Mouse (Mus musculus) leukemia stem cell, adult 10-12 weeks (primary cell): ENCODE data around the gene Napsa. TPM values are rescaled to one million over a fixed set of nuclear protein-coding genes. Genes with fewer than 3 reads are reported as not detected.

ENCODE experiments used
- polyA plus RNA-seq: library from polyadenylated mRNA; stranded (reverse); fragments of >175 nt; gene quantifications from 2 replicates; pipeline ENCODE4 v1.2.3, GENCODE M21; 2012; ENCODE audit warnings: low replicate concordance

The Napsa gene
- 13.3 and 28.4 TPM in 2 replicates for polyA plus RNA-seq

DNA sequence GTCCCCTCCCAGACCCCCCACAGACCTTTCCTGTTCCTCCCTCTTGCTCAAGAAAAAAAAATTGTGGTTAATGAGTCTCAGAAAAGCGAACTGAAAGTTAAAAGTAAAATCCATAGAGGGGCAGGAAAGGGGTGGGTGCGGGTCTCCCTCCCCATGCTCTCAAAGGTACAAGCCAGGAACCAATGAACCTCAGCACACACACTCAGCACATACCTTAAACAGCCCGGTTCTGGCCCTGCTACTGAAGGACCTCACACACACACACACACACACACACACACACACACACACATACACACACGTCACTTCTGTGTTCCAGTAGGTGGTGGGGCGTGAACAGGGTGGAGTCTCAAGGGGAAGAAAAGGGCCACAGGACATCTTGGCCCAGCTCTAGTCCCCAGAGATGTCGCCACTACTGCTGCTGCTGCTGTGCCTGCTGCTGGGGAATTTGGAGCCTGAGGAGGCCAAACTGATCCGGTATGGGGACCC lies at the start of gene Napsa:
Gene Napsa, plus strand, starts transcription at position 168 of the 489 bp plus-strand sequence.

DNA sequence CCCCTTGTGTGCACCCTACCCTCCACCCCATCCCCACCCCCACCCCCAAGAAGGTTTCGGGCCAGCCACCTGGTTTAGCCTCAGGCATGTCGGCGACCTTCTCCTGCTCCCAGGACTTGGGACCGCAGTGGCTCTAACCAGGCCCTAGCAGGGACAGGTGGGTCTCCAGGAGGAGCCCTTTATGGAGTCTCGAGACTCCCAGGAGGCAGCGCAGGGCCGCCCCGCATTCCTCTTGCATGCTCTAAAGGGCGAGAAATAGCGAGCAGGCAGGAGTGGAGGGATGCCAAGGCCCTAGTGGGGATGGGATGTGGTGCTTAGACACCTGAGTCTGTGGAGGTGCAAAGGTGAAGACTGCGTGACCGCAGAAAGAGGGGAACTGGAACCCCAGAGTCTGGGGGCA lies 47.7 kb upstream of the Napsa start, which contains the start of gene Mybpc2:
Gene Mybpc2, minus strand, starts transcription at position 155 of the 400 bp plus-strand sequence.

DNA sequence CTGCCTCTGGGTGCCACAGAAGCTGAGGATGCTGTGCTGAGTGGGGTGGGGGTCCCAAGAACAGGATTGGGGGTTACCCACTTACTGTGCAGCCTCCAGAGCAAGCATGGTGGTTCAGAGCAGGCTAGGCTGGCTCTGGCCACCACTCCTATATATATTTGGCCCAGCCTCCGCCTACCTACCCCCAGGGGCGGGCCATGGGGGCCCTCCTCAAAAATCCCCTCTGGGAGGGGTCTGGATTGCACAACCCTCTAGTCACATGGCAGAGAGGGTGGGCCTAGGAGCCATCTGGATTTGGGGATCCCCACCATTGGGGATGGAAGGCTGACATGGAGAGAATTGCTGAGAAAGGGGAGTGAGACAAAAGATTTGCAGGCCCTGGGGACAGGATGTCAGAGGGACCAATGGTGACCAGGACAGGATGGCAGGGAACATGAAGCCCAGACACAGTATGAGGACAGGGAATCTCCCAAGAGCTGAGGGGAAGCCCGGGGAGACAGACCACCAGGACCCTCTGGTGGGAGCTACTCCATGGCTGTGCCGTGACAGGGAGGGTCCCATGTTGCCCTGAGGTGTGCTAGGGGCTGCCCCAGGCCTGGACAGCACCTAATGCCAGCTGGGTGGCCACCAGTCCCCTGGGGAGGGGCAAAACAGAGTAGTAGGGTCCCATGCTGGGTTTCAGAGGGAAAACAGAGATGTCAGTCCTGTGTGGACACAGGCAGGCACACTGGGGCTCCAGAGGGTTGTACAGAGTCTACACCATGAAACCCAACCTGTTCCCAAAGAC lies 40.0 kb upstream of the Napsa start, which contains the start of gene Spib:
Gene Spib, minus strand, starts transcription at position 126 of the 787 bp plus-strand sequence.

DNA sequence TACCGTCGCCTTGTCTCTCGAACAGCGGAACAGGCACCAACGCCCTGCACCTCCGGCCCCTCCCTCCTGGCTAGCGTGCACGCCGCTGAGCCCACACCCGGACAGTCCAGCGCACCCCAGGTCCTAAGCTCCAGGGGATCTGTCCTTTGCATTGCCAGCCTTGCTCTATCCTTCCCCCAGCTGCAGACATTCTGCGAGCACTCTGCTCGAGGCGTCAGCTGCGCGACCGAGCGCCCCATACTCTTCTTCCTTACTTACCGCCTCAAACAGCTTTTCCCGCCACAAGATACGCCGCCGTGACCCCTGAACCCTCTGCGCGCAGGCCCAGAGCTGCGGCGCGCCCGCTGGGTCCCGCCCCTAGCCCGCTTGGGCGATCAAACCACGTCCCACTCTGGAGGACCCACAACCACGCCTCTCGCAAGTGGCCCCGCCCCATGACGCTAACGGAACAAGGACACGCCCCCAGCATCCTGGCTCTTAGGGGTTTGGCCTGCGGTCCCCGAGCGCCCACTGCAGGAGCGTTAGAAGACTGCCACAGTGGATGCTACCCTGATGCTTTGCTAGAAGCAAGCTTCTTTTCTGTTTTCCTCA lies 23.6 kb upstream of the Napsa start, which contains the start of gene Pold1:
Gene Pold1, minus strand, starts transcription at position 353 of the 591 bp plus-strand sequence.

DNA sequence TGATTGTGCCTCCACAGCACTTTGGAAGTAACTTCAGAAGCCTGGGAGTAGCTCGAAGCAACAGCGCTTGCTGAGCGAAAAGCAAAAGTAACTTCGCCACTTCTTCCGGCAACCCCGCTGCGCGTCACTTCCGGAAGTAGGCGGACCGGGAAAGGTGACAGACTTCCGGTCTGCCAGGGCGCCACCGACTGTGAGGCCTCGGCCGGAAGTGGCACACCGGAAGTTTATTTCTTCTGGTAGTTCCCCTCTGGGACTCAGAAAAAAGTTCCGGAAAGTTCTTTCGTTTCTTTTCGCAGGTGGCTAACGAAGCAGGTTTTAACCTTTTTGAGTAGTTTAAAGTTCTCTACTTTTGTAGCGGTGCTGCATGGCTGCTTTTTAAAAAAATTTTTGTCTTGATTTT lies 18.4 kb upstream of the Napsa start, which contains the start of gene Nr1h2:
Gene Nr1h2, minus strand, starts transcription at position 126 of the 400 bp plus-strand sequence.

DNA sequence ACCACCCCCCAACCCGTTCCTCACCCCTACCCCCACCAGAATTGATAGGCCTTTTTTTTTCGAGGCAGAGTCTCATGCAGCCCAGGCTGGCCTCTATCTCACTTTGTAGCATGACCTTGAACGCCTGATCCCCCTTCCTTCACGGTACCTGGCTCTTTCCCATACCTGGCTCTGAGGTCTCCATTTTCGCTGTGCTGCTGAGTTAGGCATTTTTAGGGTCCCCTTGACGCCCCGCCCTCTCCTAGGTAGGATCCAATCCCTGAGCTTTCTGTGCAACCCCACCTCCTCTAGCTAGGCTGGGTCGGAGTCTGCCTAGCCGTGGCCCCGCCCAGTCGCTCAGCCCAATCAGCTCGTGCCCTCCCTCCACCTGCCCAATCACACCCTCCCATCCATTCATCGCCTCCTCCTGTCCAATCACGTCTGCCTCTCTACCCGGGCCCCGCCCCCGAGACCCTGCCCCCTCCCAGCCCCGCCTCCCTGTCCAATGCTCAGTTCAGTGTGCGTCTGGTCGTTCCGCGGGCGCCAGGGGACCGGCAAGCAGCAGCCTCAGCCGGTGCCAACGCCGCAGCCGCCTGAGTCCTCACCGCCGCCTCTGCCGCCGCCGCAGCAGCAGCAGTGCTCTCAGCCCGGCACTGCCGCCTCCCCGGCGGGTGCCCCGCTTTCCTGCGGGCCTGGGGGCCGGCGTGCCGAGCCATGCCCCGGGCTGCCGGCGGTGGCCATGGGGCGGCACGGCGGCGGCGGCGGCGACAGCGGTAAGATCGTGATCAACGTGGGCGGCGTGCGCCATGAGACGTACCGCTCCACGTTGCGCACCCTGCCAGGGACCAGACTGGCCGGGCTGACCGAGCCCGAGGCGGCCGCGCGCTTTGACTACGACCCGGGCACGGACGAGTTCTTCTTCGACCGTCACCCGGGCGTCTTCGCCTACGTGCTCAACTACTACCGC lies 18.5 kb downstream of the Napsa start, which contains the start of gene Kcnc3:
Gene Kcnc3, plus strand, starts transcription at position 263 of the 946 bp plus-strand sequence.

Other genes starting within 250 kb of the Napsa start
- gene Syt3, start 188.3 kb upstream of the Napsa start, polyA plus RNA-seq: 0.24 and 0.44 TPM in 2 replicates
- 0.23 TPM in 1 of 2 replicates, not detected in the other for gene 1700008O03Rik, start 186.6 kb upstream of the Napsa start, polyA plus RNA-seq
- not detected in 2 replicates for gene Lrrc4b, start 143.4 kb upstream of the Napsa start, polyA plus RNA-seq
- gene Aspdh, start 107.0 kb upstream of the Napsa start, polyA plus RNA-seq: 0.30 TPM in 1 of 2 replicates, not detected in the other
- 650 and 1,462 TPM in 2 replicates for gene Josd2, start 104.4 kb upstream of the Napsa start, polyA plus RNA-seq
- gene Emc10, start 75.9 kb upstream of the Napsa start, polyA plus RNA-seq: 406 and 427 TPM in 2 replicates
- 6.6 and 8.4 TPM in 2 replicates for gene Fam71e1, start 75.8 kb upstream of the Napsa start, polyA plus RNA-seq
- 0.79 TPM in 1 of 2 replicates, not detected in the other for gene Mybpc2, start 47.7 kb upstream of the Napsa start, polyA plus RNA-seq
- 161 and 223 TPM in 2 replicates for gene Spib, start 40.3 kb upstream of the Napsa start, polyA plus RNA-seq
- gene Pold1, start 23.5 kb upstream of the Napsa start, polyA plus RNA-seq: 279 and 341 TPM in 2 replicates
- 345 and 359 TPM in 2 replicates for gene Nr1h2, start 18.4 kb upstream of the Napsa start, polyA plus RNA-seq
- gene Kcnc3, start 18.3 kb downstream of the Napsa start, polyA plus RNA-seq: 3.2 and 3.3 TPM in 2 replicates
- gene Myh14, start 98.5 kb downstream of the Napsa start, polyA plus RNA-seq: 0.11 and 0.28 TPM in 2 replicates
- gene Izumo2, start 136.4 kb downstream of the Napsa start, polyA plus RNA-seq: not detected in 2 replicates
- 56.2 and 60.7 TPM in 2 replicates for gene Vrk3, start 176.0 kb downstream of the Napsa start, polyA plus RNA-seq
- gene Zfp473, start 178.7 kb downstream of the Napsa start, polyA plus RNA-seq: 0.19 TPM in 1 of 2 replicates, not detected in the other
- 34.9 and 262 TPM in 2 replicates for gene Nup62, start 243.7 kb downstream of the Napsa start, polyA plus RNA-seq
- 32.0 and 50.1 TPM in 2 replicates for gene Il4i1, start 244.0 kb downstream of the Napsa start, polyA plus RNA-seq
- gene Atf5, start 244.3 kb downstream of the Napsa start, polyA plus RNA-seq: 316 and 493 TPM in 2 replicates